Mouse (Mus musculus): ENCODE data around the gene Mvp. TPM values are rescaled to one million over a fixed set of nuclear protein-coding genes. Genes with fewer than 3 reads are reported as not detected.

The Mvp gene
- polyA plus RNA-seq, 1 experiment = 15.1 TPM

DNA sequence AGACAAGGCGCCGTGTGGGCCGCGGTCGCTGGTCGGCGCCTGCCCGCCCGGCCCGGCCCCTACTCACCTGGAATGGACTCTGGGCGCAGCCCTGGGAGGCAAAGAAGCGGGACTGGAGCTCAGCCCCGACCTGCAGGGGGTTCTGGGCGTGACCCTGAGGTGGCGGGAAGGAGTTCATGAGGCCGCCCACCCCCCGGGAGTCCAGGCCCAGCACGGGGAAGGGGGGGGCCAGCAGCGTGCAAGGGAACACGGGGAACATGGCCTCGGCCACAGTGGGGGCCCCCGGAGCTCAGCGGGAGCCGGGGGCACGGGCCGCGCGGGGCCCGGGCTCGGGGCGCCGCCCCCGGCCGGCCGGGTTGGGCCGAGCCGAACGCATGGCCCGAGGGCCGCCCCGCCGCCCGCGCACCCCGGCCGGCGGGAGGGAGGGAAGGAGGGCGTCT, 11.8 kb upstream of the Mvp start:
- peaks cover 13% of the 10 kb centered on the region for H3K4me1 ChIP-seq (ENCODE audit: control insufficient read depth, insufficient read depth, low read length)
- WGBS = under 1% methylated on average over 38 of the region's 48 CpGs
- H3K27ac ChIP-seq (ENCODE audit: control insufficient read depth, insufficient read depth, low read depth, low read length, poor library complexity) = peak overlapping the region; percentile 98
- TF ChIP-seq POLR2A (IDR thresholded peaks at IDR 0.05; ENCODE audit: borderline replicate concordance, control insufficient read depth, low read depth, low read length) = no peak
- TF ChIP-seq CTCF (IDR thresholded peaks at IDR 0.05; ENCODE audit: control insufficient read depth, insufficient read depth, low read length) = no peak
- peak overlapping the region; percentile 63 for H3K4me3 ChIP-seq (replicated peaks; ENCODE audit: control insufficient read depth, low read depth, low read length)

- peaks cover 14% of the 10 kb centered on the region for H3K4me1 ChIP-seq (ENCODE audit: control insufficient read depth, insufficient read depth, low read length)
- peak overlapping the region; percentile 63 for H3K4me3 ChIP-seq (replicated peaks; ENCODE audit: control insufficient read depth, low read depth, low read length)
- 1% methylated on average over 59 of the region's 65 CpGs for WGBS
- H3K27ac ChIP-seq (ENCODE audit: control insufficient read depth, insufficient read depth, low read depth, low read length, poor library complexity) = peak overlapping the region; percentile 98
- no peak for TF ChIP-seq POLR2A (IDR thresholded peaks at IDR 0.05; ENCODE audit: borderline replicate concordance, control insufficient read depth, low read depth, low read length)
- no peak for TF ChIP-seq CTCF (IDR thresholded peaks at IDR 0.05; ENCODE audit: control insufficient read depth, insufficient read depth, low read length)
Observed at GRCm38 (mm10) chr7:127025556-127026160, 11.2 kb upstream of the Mvp start.

GRCm38 (mm10) chr7:127024755-127025555, 10.5 kb upstream of the Mvp start:
- TF ChIP-seq POLR2A (IDR thresholded peaks at IDR 0.05; ENCODE audit: borderline replicate concordance, control insufficient read depth, low read depth, low read length) = peak; percentile 76
- peak; percentile 87 for TF ChIP-seq CTCF (IDR thresholded peaks at IDR 0.05; ENCODE audit: control insufficient read depth, insufficient read depth, low read length)
- H3K4me3 ChIP-seq (replicated peaks; ENCODE audit: control insufficient read depth, low read depth, low read length) = peak overlapping the region; percentile 63
- peak overlapping the region; percentile 98 for H3K27ac ChIP-seq (ENCODE audit: control insufficient read depth, insufficient read depth, low read depth, low read length, poor library complexity)
- peaks cover 14% of the 10 kb centered on the region for H3K4me1 ChIP-seq (ENCODE audit: control insufficient read depth, insufficient read depth, low read length)
- WGBS = under 1% methylated on average over 30 of the region's 30 CpGs

DNA sequence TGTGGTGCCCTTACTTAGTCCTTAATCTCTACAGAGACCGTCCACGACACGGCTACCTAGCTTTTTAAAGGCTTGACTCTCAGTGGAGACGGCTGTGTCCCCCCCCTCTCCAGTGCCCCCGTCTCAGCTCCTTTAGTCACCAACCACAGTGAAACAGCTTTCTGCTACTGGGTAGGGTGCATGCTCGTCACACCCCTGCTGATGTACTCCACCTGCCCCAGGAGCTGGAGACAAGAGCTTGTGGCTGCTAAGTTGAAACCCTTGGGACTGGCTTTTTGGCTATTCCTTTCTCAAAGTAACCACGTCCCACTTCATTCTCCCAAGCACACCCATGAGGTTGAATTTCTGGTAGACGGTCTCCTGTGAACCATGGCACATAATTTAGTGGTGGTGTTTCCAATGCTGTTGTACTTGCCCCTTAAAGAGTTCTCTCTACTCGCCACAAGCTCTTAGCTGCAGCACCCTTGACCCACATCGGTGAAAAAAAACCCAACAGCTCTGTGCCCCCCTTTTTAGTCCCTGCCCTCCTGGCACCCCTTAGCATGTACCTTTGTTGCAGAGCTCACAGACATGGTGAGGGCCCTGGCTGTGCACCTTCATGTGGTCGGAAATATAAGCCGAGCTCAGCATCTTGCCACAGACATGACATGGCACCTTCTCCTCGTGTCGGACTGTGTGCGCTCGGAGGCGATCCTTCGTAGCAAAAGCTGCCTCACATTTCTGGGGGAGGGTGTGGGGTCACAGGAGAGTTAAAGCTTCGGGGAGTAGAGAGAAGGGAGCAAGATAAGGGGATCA, 9.7 kb upstream of the Mvp start:
- Histone ChIP-seq H3K27ac (ENCODE audit: control insufficient read depth, insufficient read depth, low read depth, low read length, poor library complexity) (peak overlapping the region; percentile 98), H3K4me3 (replicated peaks; ENCODE audit: control insufficient read depth, low read depth, low read length) (peak overlapping the region; percentile 63), H3K4me1 (ENCODE audit: control insufficient read depth, insufficient read depth, low read length) (peaks cover 14% of the 10 kb centered on the region)
- no peak for TF ChIP-seq CTCF (IDR thresholded peaks at IDR 0.05; ENCODE audit: control insufficient read depth, insufficient read depth, low read length)
- TF ChIP-seq POLR2A (IDR thresholded peaks at IDR 0.05; ENCODE audit: borderline replicate concordance, control insufficient read depth, low read depth, low read length) = no peak
- 15% methylated on average over 19 of the region's 19 CpGs for WGBS

GRCm38 (mm10) chr7:127023272-127023691, 8.9 kb upstream of the Mvp start:
- Histone ChIP-seq H3K4me3 (replicated peaks; ENCODE audit: control insufficient read depth, low read depth, low read length) (no peak overlapping the region), H3K4me1 (ENCODE audit: control insufficient read depth, insufficient read depth, low read length) (peaks cover 14% of the 10 kb centered on the region), H3K27ac (ENCODE audit: control insufficient read depth, insufficient read depth, low read depth, low read length, poor library complexity) (no peak overlapping the region)
- 75% methylated on average over 13 of the region's 13 CpGs for WGBS
- TF ChIP-seq POLR2A (IDR thresholded peaks at IDR 0.05; ENCODE audit: borderline replicate concordance, control insufficient read depth, low read depth, low read length) = no peak
- no peak for TF ChIP-seq CTCF (IDR thresholded peaks at IDR 0.05; ENCODE audit: control insufficient read depth, insufficient read depth, low read length)

DNA sequence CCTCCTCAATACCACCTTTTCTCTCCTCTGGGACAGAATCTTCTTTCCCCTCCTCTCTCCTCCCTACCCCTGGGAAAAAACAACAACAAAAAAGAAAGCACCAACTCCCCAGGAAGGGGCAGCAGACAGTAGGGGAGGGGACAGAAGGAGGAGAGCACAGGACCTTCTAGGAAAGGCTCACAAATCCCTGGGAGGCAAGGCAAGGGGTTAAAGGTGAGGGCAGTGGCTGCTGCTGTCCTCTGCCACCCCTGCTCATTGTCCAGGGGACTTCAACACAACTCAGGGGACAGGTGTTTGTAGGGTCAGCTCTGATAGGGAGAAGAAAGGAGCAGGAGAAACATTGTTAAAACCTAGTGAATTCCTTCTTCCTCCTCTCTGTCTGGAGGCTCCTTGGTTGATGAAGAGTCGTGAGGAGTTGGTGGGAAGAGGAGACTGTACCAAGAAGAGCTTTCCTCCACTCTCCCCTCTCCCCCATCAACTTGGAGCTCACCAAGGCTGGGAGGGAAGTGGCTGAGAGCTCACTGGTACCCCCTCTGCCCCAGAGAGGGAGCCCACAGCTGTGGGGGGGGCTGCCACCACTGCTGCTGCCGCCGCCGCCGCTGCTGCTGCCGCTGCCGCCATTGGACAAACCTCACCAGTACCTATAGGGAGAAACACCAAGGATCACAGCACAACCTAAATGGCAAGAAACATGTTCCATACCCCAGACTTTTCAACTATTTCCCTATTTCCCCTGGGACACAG, 8.3 kb upstream of the Mvp start:
- H3K4me3 ChIP-seq (replicated peaks; ENCODE audit: control insufficient read depth, low read depth, low read length) = no peak overlapping the region
- WGBS = 76% methylated on average over 7 of the region's 7 CpGs
- H3K4me1 ChIP-seq (ENCODE audit: control insufficient read depth, insufficient read depth, low read length) = peaks cover 10% of the 10 kb centered on the region
- TF ChIP-seq POLR2A (IDR thresholded peaks at IDR 0.05; ENCODE audit: borderline replicate concordance, control insufficient read depth, low read depth, low read length) (no peak), CTCF (IDR thresholded peaks at IDR 0.05; ENCODE audit: control insufficient read depth, insufficient read depth, low read length) (no peak)
- no peak overlapping the region for H3K27ac ChIP-seq (ENCODE audit: control insufficient read depth, insufficient read depth, low read depth, low read length, poor library complexity)

- H3K4me3 ChIP-seq (replicated peaks; ENCODE audit: control insufficient read depth, low read depth, low read length) = no peak overlapping the region
- 43% methylated on average over 5 of the region's 5 CpGs for WGBS
- H3K27ac ChIP-seq (ENCODE audit: control insufficient read depth, insufficient read depth, low read depth, low read length, poor library complexity) = no peak overlapping the region
Observed at GRCm38 (mm10) chr7:127021563-127022527, 7.4 kb upstream of the Mvp start.

More at GRCm38 (mm10) chr7:127021563-127022527, 7.4 kb upstream of the Mvp start:
- peaks cover 9% of the 10 kb centered on the region for H3K4me1 ChIP-seq (ENCODE audit: control insufficient read depth, insufficient read depth, low read length)
- TF ChIP-seq POLR2A (IDR thresholded peaks at IDR 0.05; ENCODE audit: borderline replicate concordance, control insufficient read depth, low read depth, low read length) (0 out of 2 replicates have a peak, but pooled peaks have one; percentile 18), CTCF (IDR thresholded peaks at IDR 0.05; ENCODE audit: control insufficient read depth, insufficient read depth, low read length) (no peak)

All from bone marrow, adult 2 months (tissue).